Mouse (Mus musculus) intestine, embryonic 14.5 days (tissue): ENCODE data around the gene Scarb2. TPM values are rescaled to one million over a fixed set of nuclear protein-coding genes. Genes with fewer than 3 reads are reported as not detected.

Experiments
- ATAC-seq: fragments of 200-750 bp; cut with Nextera tagmentation; replicated peaks from 2 replicates; pipeline ENCODE4 v1.8.0; 2017; ENCODE audit warnings: low read depth, moderate number of reproducible peaks, moderate TSS enrichment, moderate library complexity; ENCODE audit not compliant: low FRiP score, low TSS enrichment
- DNase-seq: peaks from one replicate; pipeline ENCODE4 v3.0.0-alpha.2; 2018; ENCODE audit warnings: low spot score
- H3K27ac ChIP-seq: fragments of 300-500 bp; sonication (generic); 2 replicates; pipeline ENCODE4 v1.5.1; 2014; ENCODE audit warnings: low read depth, mild to moderate bottlenecking, control low read depth
- H3K27me3 ChIP-seq: fragments of 300-500 bp; sonication (generic); replicated peaks from 2 replicates; pipeline ENCODE4 v1.6.1; 2014; ENCODE audit warnings: low read length, control low read depth; ENCODE audit not compliant: control insufficient read depth, insufficient read depth
- H3K36me3 ChIP-seq: fragments of 300-500 bp; sonication (generic); 2 replicates; pipeline ENCODE4 v1.6.1; 2014; ENCODE audit warnings: low read length, control low read depth; ENCODE audit not compliant: control insufficient read depth, insufficient read depth
- H3K4me1 ChIP-seq: fragments of 300-500 bp; sonication (generic); replicated peaks from 2 replicates; pipeline ENCODE4 v1.6.1; 2014; ENCODE audit warnings: low read length, control low read depth, mixed read lengths; ENCODE audit not compliant: control insufficient read depth, insufficient read depth
- H3K4me2 ChIP-seq: fragments of 300-500 bp; sonication (generic); 2 replicates; pipeline ENCODE4 v1.6.1; 2014; ENCODE audit warnings: low read length
- H3K4me3 ChIP-seq: fragments of 300-500 bp; sonication (generic); 2 replicates; pipeline ENCODE4 v1.5.1; 2014; ENCODE audit warnings: low read depth, low read length, control low read depth, mixed read lengths
- H3K9ac ChIP-seq: fragments of 300-500 bp; sonication (generic); 2 replicates; pipeline ENCODE4 v1.6.1; 2014; ENCODE audit warnings: mild to moderate bottlenecking, low read length
- H3K9me3 ChIP-seq: fragments of 300-500 bp; sonication (generic); 2 replicates; pipeline ENCODE4 v1.6.1; 2016; ENCODE audit warnings: low read length, control low read depth; ENCODE audit not compliant: control insufficient read depth
- WGBS: fragments of 180-500 bp; shearing (Covaris S2); extraction: QIAGEN DNeasy Blood & Tissue Kit; methylation state at CpG from one replicate; pipeline ENCODE4 v1.1.7; 2014; 5-methylcytosine and 5-hydroxymethylcytosine counted together
- polyA plus RNA-seq: library from polyadenylated mRNA; unstranded; fragments of >200 nt; fragmentation: Nextera tagmentation; extraction: Ambion mirVana; gene quantifications from 2 replicates; pipeline ENCODE4 v1.2.1, GENCODE M21; 2014

Gene Scarb2
- polyA plus RNA-seq, 1 experiment from 2014 or later, result 11.8 TPM

- H3K27ac ChIP-seq, result peak overlapping the region; percentile 64
- peaks cover 35% of the 10 kb centered on the region for H3K4me1 ChIP-seq
- DNase-seq, result no peak
- H3K4me3 ChIP-seq, result no peak overlapping the region
- WGBS, result 46% methylated on average over 3 of the region's 3 CpGs
- no peaks in the 10 kb centered on the region for H3K36me3 ChIP-seq
- H3K4me2 ChIP-seq, result no peak overlapping the region
- no peak overlapping the region for H3K9ac ChIP-seq
- H3K9me3 ChIP-seq, result no peaks in the 10 kb centered on the region
- H3K27me3 ChIP-seq, result no peaks in the 10 kb centered on the region
- no peak for ATAC-seq
Observed at GRCm38 (mm10) chr5:92499378-92499777, 7.3 kb downstream of the Scarb2 start.

DNA sequence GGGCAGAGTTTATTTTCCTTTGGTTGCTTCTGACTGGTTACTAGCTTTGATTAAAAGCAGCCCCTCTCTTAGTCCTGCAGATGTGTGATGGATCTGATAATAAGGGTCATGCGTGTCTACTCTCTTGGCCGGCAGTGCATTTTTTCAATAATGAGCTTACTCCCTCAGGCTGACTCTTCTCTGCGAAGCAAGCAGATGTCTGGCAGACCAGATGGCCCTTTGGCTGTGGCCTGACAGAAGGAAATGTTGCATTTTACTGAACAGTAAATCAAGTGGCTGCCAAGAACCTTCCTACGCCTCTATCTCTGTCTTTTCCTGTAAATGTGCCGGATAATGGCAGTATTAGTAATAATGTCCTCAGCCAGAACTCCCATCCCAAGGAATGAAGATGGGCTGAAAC lies 8.0 kb downstream of the Scarb2 start:
- Histone ChIP-seq H3K27ac (peak overlapping the region; percentile 64; the same call in 1 of the 2 replicates), H3K9me3 (no peaks in the 10 kb centered on the region), H3K4me3 (no peak overlapping the region), H3K9ac (no peak overlapping the region), H3K4me2 (no peak overlapping the region), H3K4me1 (peaks cover 35% of the 10 kb centered on the region), H3K27me3 (no peaks in the 10 kb centered on the region), H3K36me3 (no peaks in the 10 kb centered on the region)
- ATAC-seq (peak; percentile 56; the same call in 1 of the 2 replicates), DNase-seq (no peak)
- 24% methylated on average over 5 of the region's 5 CpGs for WGBS

- Histone ChIP-seq H3K36me3 (no peaks in the 10 kb centered on the region), H3K4me2 (0 out of 2 replicates have a peak overlapping the region, but pooled peaks have one; percentile 5), H3K9ac (no peak overlapping the region), H3K4me1 (peaks cover 38% of the 10 kb centered on the region), H3K9me3 (no peaks in the 10 kb centered on the region), H3K4me3 (no peak overlapping the region), H3K27me3 (no peaks in the 10 kb centered on the region), H3K27ac (peak overlapping the region; percentile 64)
- DNase-seq (no peak), ATAC-seq (peak; percentile 26; the same call in 1 of the 2 replicates)
- WGBS, result 50% methylated on average over 3 of the region's 3 CpGs
Observed at GRCm38 (mm10) chr5:92498225-92498624, 8.4 kb downstream of the Scarb2 start.

- H3K9me3 ChIP-seq, result no peaks in the 10 kb centered on the region
- H3K4me2 ChIP-seq, result no peak overlapping the region
- 87% methylated on average over 7 of the region's 7 CpGs for WGBS
- DNase-seq (no peak), ATAC-seq (no peak)
- no peaks in the 10 kb centered on the region for H3K27me3 ChIP-seq
- H3K4me3 ChIP-seq, result no peak overlapping the region
- peaks cover 36% of the 10 kb centered on the region for H3K4me1 ChIP-seq
- no peak overlapping the region for H3K27ac ChIP-seq
- no peak overlapping the region for H3K9ac ChIP-seq
- H3K36me3 ChIP-seq, result no peaks in the 10 kb centered on the region
Observed at GRCm38 (mm10) chr5:92495771-92496409, 10.7 kb downstream of the Scarb2 start.

GRCm38 (mm10) chr5:92495291-92495690 lies 11.3 kb downstream of the Scarb2 start:
- no peak for ATAC-seq
- WGBS, result 55% methylated on average over 4 of the region's 4 CpGs
- H3K27ac ChIP-seq, result no peak overlapping the region

DNA sequence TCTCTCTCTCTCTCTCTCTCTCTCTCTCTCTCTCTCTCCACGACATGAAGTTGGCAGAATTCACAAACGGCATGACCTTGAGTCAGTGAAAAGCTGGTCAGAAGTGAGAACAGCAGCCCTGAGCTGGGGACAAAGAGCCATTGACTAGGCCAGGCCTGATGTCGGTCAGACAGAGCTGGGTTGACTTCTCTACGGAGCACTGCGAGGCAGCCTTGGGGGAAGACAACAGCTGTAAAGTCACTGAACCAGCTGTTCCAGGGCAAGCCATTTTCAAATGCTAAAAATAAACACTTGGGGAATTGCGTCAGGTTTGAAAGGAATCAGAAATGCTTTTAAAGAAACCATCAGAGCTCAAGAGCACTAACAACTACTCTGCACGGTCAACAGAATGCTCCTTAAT lies 13.2 kb downstream of the Scarb2 start:
- Histone ChIP-seq H3K36me3 (no peaks in the 10 kb centered on the region), H3K27ac (peak overlapping the region; percentile 67), H3K4me2 (no peak overlapping the region), H3K27me3 (no peaks in the 10 kb centered on the region), H3K9me3 (no peaks in the 10 kb centered on the region), H3K4me3 (no peak overlapping the region), H3K9ac (no peak overlapping the region), H3K4me1 (peaks cover 40% of the 10 kb centered on the region)
- no peak for DNase-seq
- 33% methylated on average over 7 of the region's 7 CpGs for WGBS
- no peak; the same call in 1 of the 2 replicates for ATAC-seq

More at GRCm38 (mm10) chr5:92495291-92495690, 11.3 kb downstream of the Scarb2 start:
- no peak overlapping the region for H3K4me3 ChIP-seq
- no peak overlapping the region for H3K9ac ChIP-seq
- no peak overlapping the region for H3K4me2 ChIP-seq
- no peaks in the 10 kb centered on the region for H3K36me3 ChIP-seq
- H3K4me1 ChIP-seq, result peaks cover 36% of the 10 kb centered on the region
- H3K9me3 ChIP-seq, result no peaks in the 10 kb centered on the region
- no peak for DNase-seq
- H3K27me3 ChIP-seq, result no peaks in the 10 kb centered on the region

GRCm38 (mm10) chr5:92490779-92491178 lies 15.9 kb downstream of the Scarb2 start:
- H3K36me3 ChIP-seq, result no peaks in the 10 kb centered on the region
- no peaks in the 10 kb centered on the region for H3K9me3 ChIP-seq
- ATAC-seq (no peak), DNase-seq (no peak)
- no peak overlapping the region for H3K9ac ChIP-seq
- H3K27me3 ChIP-seq, result no peaks in the 10 kb centered on the region
- peaks cover 37% of the 10 kb centered on the region for H3K4me1 ChIP-seq
- WGBS, result 68% methylated on average over 4 of the region's 4 CpGs
- H3K27ac ChIP-seq, result no peak overlapping the region
- no peak overlapping the region for H3K4me3 ChIP-seq
- no peak overlapping the region for H3K4me2 ChIP-seq

DNA sequence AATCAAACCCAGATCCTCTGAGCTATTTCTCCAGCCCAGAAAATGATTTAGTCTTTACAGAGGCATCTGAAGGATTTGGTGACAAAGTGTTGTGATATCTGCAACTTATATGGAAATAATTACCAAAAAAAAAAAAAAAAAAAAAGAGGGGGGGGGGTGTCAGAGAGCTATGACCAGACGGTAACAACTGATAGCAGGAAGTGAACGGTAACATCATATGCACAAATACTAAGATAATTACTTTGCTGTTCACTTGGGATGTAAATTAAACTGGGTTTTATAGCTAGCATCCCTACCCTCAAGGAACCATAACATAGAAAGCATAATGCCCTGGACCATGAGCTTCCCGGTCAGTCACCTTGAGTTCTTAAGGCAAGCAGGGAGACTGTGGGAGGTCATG lies 16.3 kb downstream of the Scarb2 start:
- Histone ChIP-seq H3K9me3 (no peaks in the 10 kb centered on the region), H3K27ac (no peak overlapping the region), H3K27me3 (no peaks in the 10 kb centered on the region), H3K36me3 (no peaks in the 10 kb centered on the region), H3K4me2 (no peak overlapping the region), H3K4me3 (no peak overlapping the region), H3K4me1 (peaks cover 33% of the 10 kb centered on the region), H3K9ac (no peak overlapping the region)
- WGBS, result 87% methylated on average over 3 of the region's 3 CpGs
- no peak for DNase-seq
- ATAC-seq, result no peak

DNA sequence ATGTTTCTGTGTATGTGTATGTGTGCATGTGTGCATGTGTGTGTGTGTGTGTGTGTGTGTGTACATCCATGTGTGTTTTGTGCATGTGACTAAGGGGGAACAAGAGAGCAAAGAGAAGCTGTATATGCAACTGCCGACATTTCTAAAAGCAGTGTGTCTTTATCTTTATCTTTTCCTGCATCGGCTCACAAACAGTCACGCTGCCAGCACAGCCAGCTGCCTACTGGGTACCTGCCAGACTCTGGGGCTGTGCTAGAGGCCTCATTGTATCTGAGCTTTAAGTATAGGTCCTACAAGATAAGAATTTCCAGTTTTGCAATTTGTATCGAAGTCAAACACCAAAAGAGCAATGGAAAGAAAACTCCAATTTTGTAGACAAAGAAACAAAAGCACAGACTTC lies 17.1 kb downstream of the Scarb2 start:
- WGBS, result 53% methylated on average over 4 of the region's 4 CpGs
- no peak overlapping the region for H3K9ac ChIP-seq
- no peak overlapping the region for H3K4me3 ChIP-seq
- DNase-seq (no peak), ATAC-seq (no peak)
- H3K36me3 ChIP-seq, result no peaks in the 10 kb centered on the region
- H3K27me3 ChIP-seq, result no peaks in the 10 kb centered on the region
- no peak overlapping the region for H3K4me2 ChIP-seq
- H3K9me3 ChIP-seq, result no peaks in the 10 kb centered on the region
- H3K27ac ChIP-seq, result 0 out of 2 replicates have a peak overlapping the region, but pooled peaks have one; percentile 47
- H3K4me1 ChIP-seq, result peaks cover 33% of the 10 kb centered on the region
